Mouse (Mus musculus): ENCODE measurements around the gene Cep295.
A peak's percentile ranks its signal among the peaks of the same experiment; 100 is the strongest.
"Not testable (repeated sequence)": the region's sequence is repeated elsewhere in the genome, so short reads cannot be mapped to it uniquely, and the experiment has no call there.

Cep295 gene

DNA sequence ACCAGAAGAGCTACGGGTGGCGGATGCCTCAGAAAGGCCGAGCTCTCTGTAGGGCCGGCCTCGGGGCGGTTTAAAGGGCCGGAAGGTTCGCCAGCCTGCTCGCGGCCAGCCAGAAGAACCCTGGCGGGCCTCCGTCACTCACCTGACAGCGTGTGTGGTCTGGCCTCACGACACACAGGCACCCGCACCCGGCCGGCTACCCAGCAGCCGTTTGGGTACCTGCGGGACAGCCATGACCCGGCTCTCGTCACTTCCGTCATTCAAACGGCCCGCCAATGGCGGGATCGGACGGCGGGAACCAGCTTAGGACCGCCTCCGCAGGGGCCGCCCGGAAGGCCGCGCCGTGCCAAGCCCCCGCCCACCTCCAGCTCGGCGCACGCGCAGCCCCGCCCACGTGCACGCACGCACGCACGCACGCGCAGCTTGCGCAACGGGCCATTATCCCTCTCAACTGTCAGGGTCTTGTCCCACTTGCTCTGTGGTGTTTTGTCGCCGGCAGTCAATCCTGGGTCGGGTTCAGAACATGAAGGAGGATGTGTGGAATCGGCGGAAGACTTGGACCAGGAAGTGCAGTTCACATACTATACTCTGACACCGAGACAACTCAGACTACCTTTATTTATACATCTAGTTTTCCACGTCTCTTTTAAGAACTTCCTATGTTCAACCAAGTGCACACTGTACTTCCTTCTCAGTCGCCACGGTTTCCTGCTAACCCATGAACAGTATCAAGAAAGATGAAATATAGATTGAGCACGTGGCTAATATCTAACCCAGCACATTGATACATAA, at the start of gene Cep295:
TSS of gene Cep295 (minus strand) at position 305 of the 792 bp plus-strand sequence.
- peak; percentile 93 to 97 for DNase-seq (ENCODE audit: low spot score in 2 of 2)

DNA sequence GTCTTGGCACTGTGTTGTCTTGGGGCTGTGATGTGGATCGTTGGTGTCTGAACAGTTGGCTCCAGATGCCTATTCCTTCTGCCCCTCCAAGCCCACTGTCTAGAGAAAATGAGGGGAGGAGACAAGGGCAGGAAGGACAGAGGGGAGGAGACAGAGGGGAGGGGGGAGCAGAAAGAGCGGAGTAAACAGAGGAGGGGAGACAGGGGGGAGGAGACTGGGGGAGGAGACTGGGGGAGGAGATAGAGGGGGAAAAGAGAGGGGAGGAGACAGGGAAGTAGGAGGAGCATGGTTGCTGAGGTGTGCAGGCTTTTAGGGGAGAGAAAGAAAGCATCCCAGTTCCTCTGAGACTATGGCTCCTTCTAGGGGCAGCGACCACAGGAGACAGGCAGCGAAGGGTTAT, 40.0 kb upstream of the Cep295 start:
- no peak for DNase-seq (ENCODE audit: low spot score in 2 of 2)

DNA sequence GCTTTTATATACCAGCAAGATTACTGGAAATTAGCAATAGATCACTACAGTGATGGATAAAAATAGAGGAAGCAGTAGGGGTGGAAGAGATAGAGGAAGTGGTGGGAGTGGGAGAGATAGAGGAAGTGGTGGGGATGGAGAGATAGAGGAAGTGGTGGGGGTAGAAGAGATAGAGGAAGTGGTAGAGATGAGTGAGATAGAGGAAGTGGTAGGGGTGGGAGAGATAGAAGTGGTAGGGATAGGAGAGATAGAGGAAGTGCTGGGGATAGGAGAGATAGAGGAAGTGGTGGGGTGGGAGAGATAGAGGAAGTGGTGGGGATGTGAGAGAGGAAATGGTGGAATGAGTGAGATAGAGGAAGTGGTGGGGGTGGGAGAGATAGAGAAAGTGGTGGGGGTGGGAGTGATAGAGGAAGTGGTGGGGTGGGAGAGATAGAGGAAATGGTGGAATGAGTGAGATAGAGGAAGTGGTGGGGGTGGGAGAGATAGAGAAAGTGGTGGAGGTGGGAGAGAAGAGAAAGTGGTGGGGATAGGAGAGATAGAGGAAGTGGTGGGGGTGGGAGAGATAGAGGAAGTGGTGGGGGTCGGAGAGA, 37.9 kb upstream of the Cep295 start:
- DNase-seq (ENCODE audit: low spot score in 2 of 2): no peak

DNA sequence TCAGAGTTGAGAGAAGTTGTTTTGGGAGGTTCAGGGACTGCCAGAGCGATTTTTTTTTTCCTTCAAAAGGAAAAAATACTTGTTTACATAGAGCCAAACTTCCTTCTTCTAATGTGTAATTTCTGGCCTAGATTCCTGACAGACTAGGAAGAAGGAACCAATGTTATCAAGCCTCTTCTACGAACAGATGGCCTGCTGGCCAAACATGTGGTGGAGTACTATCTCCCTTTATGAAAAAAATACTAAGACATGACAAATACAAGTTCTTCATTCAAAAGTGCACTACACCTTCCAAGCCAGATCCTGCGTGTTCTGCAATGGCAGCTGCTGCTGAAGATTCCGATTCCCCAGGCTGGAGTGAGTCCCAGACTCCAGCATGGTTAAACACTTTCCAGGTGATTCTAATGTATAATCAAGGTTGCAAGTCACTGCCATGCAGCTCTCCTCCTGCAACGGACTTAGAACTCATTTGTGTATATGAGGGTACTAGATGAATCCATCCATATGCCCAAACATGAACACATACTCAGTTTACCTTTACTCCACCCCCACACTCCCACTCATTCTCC, 29.6 kb upstream of the Cep295 start:
- no peak for DNase-seq (ENCODE audit: low spot score in 2 of 2)

DNA sequence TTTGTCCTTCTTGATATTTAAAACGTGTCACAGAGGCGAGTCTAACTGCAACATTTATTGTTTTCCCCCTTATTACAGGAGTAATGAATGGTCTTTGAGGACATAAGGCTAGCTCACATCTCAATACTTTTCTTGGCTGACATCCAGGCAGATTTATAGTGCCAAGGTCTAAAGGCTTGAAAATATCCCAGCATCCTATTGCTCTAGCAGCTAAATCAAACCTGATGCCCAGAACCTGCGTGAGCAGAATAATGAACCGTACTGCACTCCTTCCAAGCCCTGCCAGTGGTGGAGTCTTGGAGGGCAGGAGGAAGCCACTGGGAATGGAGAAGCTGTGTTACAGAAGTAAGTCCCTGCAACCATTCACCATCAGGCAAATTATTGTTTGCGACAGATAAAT, 26.7 kb upstream of the Cep295 start:
- no peak for DNase-seq (ENCODE audit: low spot score in 2 of 2)

DNA sequence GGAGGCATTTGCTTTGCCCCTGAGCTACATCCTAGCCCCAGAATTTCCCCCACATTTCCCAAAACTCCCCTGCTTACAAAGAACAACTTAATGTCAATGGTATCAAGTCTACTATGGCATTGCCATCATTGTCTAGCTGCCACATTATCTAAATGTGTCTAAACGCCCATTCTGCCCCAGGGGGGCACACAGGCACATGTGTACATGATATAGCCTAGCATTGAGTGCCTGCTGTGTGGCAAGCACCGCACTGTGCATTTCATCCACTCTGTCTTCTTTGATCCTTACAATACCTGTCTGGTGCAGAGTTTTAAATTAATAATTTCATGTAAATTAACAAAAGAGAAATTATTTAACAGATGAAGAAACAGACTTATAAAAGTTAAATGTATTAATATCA, 8.7 kb upstream of the Cep295 start:
- DNase-seq (ENCODE audit: low spot score in 2 of 2): no peak

DNA sequence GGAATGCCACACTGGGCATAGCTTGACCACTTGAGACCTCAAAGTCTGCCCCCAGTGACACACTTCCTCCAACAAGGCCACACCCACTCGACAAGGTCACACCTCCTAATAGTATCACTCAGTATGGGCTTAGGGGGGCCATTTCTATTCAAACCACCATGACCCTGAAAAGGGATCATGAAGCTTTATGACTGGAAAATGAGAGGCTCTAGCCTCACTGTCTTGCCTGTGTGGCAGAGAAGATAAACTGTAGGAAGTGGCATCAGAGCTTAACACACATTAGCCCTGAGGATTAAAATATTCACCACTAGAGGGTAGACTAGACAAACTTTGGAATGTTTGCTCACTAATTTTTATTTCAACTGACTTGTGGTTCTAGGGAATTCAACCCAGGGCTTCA, 8.3 kb upstream of the Cep295 start:
- no peak for DNase-seq (ENCODE audit: low spot score in 2 of 2)

DNA sequence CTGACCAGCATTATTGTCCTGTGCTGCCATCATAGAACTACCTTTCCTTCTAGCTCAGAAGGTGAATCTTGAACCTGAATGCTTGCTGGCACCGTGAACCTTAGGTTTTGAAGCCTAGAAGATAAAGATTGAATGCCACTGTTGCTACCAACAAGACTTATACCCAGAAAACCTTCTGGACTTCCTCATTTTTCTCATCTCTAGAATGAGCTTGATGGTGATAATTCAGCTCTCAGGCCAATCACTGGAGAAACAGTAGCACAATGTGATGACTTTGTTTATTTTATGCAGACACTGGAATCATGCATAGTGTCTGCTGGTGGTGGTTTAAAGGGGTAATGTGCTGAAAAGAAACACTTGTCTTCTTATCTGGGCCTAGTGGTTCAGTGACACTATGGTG, 7.3 kb upstream of the Cep295 start:
- no peak for DNase-seq (ENCODE audit: low spot score in 2 of 2)

DNA sequence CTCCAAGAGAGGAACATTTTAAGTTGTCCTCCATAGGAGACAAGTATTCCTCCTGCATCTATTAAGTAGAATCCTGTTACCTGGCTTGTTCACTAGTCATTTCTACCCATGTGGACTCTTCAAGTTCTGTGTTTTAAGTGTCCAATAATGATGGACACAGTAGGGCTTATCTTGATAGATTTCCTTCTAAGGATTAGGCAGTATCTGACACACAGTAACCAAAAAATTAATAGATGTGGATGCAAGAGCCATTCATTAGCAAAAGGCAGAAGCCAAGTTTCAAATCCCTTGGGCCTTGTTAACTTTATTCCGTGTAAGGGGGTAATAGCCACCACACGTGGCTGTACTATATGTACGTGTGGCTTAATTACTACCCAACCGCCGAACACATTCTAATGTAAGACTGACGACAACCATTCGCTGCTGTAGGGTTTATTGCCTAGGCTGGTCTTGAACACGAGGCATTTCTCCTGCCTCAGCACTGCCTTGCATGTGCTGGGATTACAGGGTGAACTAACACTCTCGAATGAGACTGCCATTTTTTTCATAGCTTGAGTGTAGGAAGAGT, 588 bp downstream of the Cep295 start:
- no peak for DNase-seq (ENCODE audit: low spot score in 2 of 2)

DNA sequence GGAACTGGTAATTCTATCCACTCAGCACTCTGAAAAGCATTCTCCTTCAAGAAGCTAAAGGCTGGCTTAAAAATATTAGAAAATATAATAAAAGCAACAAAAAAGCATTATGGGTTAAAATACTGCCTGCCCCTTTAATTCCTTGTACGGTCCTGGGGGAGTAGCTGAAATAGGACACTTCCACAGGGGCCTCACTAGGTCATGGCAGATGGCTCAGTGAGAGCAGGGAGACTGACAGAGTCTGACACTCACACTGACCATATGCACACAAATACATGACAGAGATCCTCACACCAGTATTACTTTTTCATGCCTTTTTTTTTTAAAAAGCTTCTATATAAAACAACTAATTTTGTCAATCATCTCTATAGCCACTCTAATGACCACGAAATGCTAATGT, 7.7 kb downstream of the Cep295 start:
- DNase-seq (ENCODE audit: low spot score in 2 of 2): no peak

DNA sequence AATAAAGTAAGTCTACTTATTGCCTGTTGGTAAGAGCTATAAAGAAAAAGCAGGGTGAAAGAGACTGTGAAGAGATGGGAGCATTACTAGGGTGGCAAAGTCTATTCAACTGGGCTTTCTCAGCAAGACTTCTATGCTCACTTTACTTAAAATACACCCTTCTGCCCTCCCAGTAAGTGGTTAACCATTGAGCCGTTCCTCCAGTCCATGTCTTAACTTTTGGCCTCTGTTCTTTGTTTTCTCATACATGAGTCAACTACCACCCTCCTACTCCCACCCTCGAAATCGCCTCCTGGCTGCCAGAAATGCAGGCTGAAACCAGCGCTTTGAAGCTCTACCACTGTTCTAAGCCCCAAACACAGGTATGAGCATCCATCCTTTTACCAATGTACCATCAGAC, 19.8 kb downstream of the Cep295 start:
- no peak for DNase-seq (ENCODE audit: low spot score in 2 of 2)

DNA sequence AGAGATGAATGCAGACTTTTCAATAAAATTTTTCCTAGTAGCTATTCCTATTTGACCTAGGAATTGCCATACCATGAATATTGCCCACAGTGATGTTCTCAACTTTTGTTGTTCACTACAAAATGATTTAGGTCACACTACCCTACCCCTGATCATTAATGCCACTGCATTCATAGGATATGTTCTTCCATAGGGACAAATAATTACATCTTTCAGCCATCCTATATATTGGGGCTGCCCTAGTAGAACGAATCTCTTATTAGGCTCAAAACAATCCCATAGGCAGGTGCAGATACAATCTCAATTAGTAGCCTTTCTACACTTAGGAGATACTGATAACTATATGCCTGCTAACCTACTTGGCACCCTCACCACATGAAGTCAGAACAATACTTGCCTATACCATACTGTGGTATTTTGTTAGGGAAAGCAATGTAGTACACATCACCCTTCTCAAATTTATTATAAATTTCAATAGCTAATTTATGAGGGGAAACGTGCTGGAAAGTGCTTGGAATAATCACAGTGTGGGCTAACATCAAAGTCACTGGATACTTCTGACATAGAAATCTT, 39.3 kb downstream of the Cep295 start:
- DNase-seq (ENCODE audit: low spot score in 2 of 2): no peak

DNA sequence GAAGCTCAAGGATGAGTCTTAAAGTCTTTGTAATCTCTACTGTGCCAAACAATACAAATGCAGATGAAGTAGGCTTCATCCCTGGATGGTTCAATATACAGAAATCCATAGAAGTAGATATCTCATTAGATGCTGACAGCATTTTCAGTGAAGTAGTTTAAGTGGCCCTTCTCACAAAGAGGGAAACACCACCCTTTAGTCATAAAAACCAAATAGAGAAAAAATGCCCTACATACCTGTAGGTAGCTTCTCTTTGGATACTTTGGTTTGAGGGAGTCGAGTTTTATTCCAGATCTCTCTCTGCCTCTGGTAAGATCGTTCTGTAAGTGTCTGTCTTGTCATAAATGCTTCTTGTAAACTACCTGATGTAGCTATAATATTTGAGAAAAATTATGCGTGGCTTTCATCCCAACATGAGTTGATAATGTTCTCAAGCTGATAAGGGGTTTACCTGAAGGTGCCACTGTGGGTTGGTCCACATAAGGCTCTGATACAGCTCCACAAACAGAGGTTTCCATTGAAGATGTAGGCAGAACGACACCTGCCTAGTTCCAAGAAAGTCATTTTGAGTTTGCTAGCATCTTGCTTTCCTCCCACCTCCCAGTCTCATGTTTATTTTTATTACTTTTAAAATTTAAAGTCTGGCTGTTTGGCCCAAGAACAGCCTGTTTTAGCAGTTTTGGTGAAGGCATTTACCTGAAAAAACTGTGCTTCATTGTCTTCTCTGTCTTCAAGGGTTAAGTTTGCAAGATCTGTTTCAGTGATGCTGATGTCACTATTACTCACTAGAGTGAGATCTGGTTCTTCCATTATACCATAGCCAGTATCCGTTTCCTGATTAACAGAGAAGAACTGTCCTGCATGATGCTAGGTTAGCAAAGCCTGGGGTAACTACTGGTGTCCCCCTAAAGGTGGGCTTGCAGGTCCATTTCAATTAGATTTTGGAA, 40.1 kb downstream of the Cep295 start:
- DNase-seq (ENCODE audit: low spot score in 2 of 2): no peak

DNA sequence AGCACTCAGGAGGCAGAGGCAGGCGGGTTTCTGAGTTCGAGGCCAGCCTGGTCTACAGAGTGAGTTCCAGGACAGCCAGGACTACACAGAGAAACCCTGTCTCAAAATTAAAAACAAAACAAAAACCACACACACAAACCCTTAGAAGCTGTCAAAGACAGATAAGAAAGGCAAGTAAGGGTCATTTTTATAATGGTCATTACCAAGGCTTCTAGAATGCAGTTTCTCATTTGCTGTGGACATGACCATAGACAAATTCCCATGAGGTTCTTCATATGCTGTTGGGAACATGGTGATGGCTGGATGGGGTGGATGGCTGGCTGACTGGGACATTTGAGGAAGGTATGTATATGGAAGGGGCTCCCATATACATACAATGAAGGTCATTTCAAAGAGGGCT, 41.3 kb downstream of the Cep295 start:
- DNase-seq (ENCODE audit: low spot score in 2 of 2): not testable (repeated sequence)

DNA sequence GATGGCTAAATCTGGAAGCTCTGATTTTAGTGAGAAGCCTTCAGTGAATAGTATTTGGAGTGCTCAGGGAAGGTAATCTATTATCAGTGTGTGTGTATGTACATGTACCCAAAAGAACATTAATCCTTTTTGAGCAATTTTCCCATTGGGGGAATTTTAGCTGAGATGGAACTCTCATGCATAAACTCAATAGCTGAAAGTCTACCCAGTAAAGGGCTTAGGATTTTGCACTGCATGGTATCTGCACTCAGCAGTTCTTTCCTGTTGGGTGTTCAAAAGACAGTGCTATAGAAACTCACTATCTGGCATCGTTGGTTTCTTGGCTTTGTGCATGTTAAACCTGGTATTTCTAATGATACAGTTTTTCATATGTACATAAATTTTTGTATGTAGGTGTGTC, 43.0 kb downstream of the Cep295 start:
- DNase-seq (ENCODE audit: low spot score in 2 of 2): no peak

DNA sequence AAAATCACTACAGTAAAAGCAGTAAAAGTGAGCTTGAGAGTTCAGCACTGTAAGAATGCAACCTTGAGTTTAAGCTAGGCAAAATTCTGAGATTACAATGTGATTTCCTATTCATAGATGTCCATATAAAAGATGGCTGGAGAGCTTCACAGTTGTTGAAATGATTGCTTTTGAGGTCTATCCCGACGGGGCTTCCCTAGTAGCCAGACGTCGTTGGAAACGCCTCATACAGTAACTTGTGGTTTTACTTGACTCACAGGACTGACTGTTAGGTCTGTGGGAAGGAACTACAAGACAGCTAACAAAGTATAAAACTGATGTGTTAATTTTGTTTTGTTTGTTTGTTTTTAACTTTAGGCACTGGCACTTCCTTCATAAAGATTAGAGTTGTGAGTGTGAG, 44.0 kb downstream of the Cep295 start:
- DNase-seq (ENCODE audit: low spot score in 2 of 2): no peak

DNA sequence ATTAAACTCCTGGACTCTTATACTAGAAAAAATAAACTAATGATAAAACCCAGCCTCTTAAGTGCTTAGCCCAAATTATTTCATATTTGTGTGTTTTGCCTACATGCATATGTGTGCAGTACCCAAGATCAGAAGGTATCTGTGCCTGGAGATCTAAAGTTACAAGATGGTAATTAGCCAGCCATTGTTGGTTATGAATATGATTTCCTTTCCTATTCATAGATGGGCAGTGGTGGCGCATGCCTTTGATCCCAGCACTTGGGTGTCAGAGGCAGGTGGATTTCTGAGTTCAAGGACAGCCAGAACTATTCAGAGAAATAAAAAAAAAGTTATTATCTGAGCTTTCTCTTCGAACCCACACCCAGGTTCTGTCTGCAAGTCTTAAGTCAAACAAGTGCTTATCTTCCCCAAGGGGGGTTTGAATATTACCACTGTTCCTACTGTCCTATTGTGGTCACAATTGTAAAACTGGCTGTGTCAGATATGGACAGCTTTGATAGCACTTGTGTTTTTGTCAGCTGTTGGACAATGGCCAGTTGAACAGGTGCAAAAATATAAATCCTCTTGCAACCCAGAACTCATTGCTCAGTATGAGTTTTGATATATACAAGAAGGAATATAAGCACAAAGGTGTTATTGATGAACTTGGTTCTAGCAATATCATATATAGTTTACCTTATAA, 45.4 kb downstream of the Cep295 start:
- no peak for DNase-seq (ENCODE audit: low spot score in 2 of 2)

DNA sequence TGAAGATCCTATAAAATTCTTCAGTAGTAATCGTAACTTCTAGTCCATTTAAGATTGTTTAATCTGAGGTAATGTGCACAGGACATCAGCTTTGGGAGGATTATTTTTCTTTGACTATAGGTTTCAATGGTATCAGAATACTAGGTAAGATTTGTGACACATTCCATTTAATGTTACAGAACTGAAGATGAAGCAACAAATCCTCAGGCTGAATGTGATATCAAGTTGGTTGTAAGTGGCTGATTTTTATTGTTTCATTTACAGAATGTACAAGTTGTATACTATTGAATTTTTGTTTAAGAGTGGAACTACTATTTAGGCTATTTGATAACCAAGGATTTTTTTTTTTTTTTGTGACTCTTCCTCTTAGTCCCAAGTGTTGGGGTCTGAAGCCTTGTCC, 47.4 kb downstream of the Cep295 start:
- DNase-seq (ENCODE audit: low spot score in 2 of 2): no peak

DNA sequence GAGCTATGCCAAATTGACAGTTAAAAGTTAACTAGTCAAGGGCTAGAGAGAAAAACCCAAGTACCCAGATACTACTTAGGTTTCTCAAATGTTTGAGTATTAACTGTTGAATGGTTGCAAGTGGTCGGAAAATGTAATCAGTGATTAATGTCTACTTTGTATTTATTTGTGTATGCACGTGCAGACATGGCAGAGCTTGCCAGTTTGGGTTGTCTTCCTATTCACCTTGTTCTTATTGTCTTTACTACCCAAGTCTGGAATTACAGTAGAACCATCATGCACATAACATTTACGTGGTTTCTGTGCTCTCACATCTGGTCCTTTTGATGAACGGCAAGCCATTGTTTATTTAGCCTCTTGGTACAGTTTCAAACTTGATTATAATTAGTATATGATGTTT, 48.2 kb downstream of the Cep295 start:
- no peak for DNase-seq (ENCODE audit: low spot score in 2 of 2)

DNA sequence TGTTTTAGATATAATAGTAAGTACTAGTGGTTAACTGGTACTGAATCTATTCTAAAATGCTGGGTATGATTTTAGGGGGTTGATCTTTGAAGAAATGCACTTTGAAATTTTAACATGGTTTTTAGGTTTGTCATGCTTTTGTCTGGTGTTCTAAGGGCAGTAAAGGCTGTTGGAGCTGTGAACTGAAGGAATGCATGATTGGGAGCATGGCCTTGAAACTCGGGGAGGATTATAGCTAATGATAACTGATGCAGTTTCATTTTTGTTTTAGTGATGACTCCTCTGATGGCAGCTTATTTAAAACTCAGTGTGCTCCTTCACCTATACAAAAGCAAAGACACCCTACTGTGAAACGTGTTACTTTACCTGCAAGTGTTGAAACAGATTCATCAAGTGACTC, 49.3 kb downstream of the Cep295 start:
- DNase-seq (ENCODE audit: low spot score in 2 of 2): no peak

DNA sequence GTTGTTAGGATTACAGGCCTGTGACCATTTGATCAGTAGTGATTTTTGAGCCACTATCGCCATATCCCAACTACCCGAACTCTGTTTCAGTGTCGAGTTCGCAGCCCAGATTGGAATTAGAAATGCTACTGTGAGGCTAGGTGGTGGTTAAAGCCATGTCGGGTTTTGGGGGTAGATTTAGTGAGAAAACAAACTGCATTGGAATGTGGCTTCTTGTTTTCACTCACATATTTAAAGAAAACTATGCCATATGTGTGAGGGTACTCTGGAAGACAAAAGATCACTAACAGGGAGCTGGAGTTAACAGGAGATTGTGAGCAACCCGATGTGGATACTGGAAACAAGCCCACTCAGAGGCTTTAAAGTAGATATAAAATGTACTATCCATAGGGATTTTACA, 50.3 kb downstream of the Cep295 start:
- DNase-seq (ENCODE audit: low spot score in 2 of 2): no peak

Measured in urinary bladder, adult 18-20 months (tissue).